Comparison of ENCODE assay signal across 16 mouse cellular contexts in the genomic region with DNA sequence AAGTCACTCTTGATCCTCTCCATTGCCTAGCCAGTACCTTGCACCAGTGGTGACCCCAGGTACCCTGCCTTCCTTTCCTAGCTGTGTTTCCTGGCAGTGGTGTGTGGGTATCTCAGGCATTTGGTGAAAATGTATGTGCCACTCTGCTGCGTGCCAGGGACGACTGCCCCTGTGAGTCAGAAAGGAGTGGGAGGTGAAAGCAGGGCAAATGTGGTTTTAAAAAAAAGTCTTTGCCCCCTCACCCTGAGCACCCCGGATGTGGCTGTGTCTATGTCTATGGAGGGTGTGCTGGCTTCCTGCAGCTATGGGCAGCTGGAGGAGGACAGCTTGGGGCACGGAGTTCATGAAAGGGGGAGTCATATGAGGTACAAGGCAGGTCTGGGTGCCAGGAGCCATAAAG. TPM values are rescaled to one million over a fixed set of nuclear protein-coding genes. Genes with fewer than 3 reads are reported as not detected.
A peak's percentile ranks its signal among the peaks of the same experiment; 100 is the strongest.
DNase-seq lines count a peak whose midpoint lies in the region; ATAC-seq and TF ChIP-seq lines count a peak whose summit lies in the region.
"Had no signal": no experiment of that assay in that cellular context is flagged by ENCODE, and none has a peak within 500 bp of the region (broad histone marks: within the 10 kb centered on the region; RNA-seq: fewer than 3 reads in every experiment).

No protein-coding gene starts in this region.

- no peak overlapping the region for H3K4me2 ChIP-seq in heart, postnatal 0 days (ENCODE audit: low read depth, low read length)
- H3K4me2 ChIP-seq in midbrain, embryonic 16.5 days (ENCODE audit: low read length): no peak overlapping the region
- H3K4me2 ChIP-seq in liver, postnatal 0 days (ENCODE audit: low read depth, low read length): no peak overlapping the region
- H3K4me2 ChIP-seq in midbrain, postnatal 0 days (ENCODE audit: low read depth, low read length, poor library complexity, severe bottlenecking): no peak overlapping the region
- H3K4me2 ChIP-seq: heart, embryonic 13.5 days; limb, embryonic 15.5 days; midbrain, embryonic 15.5 days had no signal

- no peak overlapping the region for H3K9ac ChIP-seq in heart, postnatal 0 days (replicated peaks; ENCODE audit: low read depth, low read length)
- H3K9ac ChIP-seq in heart, adult 2 months (ENCODE audit: low read depth, low read length): no peak overlapping the region
- H3K9ac ChIP-seq in midbrain, embryonic 16.5 days (ENCODE audit: low read depth, low read length): no peak overlapping the region
- H3K9ac ChIP-seq in liver, postnatal 0 days (replicated peaks): no peak overlapping the region
- H3K9ac ChIP-seq in midbrain, postnatal 0 days (replicated peaks; ENCODE audit: low read length, poor library complexity, severe bottlenecking): no peak overlapping the region
- H3K9ac ChIP-seq: heart, embryonic 13.5 days; limb, embryonic 15.5 days; midbrain, embryonic 15.5 days had no signal

- no peak overlapping the region for H3K4me3 ChIP-seq in heart, postnatal 0 days (ENCODE audit: low read depth, low read length)
- H3K4me3 ChIP-seq in heart, adult 2 months: no peak overlapping the region
- no peak overlapping the region for H3K4me3 ChIP-seq in C2C12 (ENCODE audit: insufficient read depth, poor library complexity, severe bottlenecking)
- H3K4me3 ChIP-seq in midbrain, embryonic 16.5 days (ENCODE audit: low read depth, low read length): no peak overlapping the region
- H3K4me3 ChIP-seq in liver, postnatal 0 days (ENCODE audit: low read depth, low read length): no peak overlapping the region
- H3K4me3 ChIP-seq in midbrain, postnatal 0 days (ENCODE audit: low read depth, low read length): no peak overlapping the region
- H3K4me3 ChIP-seq: heart, embryonic 13.5 days; hindbrain, embryonic 10.5 days; limb, embryonic 15.5 days; midbrain, embryonic 15.5 days had no signal

- DNase-seq in heart, postnatal 0 days (ENCODE audit: low spot score): no peak
- DNase-seq in heart, adult 2 months: no peak
- DNase-seq in thymus, postnatal 0 days (ENCODE audit: low spot score): peak; percentile 90
- no peak for DNase-seq in liver, postnatal 0 days
- no peak for DNase-seq in midbrain, postnatal 0 days (ENCODE audit: low spot score)
- DNase-seq: cerebellum, postnatal 25 days; lung, adult 18-20 months; lung, postnatal 4 days had no signal

- no peak for ATAC-seq in heart, postnatal 0 days (ENCODE audit: insufficient read depth, low read depth)
- peak; percentile 44 for ATAC-seq in megakaryocyte, adult 5-6 weeks (ENCODE audit: poor library complexity, severe bottlenecking)
- ATAC-seq in midbrain, embryonic 16.5 days: no peak
- no peak for ATAC-seq in liver, postnatal 0 days
- ATAC-seq in midbrain, postnatal 0 days (ENCODE audit: low FRiP score): no peak
- ATAC-seq: intestine, embryonic 16.5 days; midbrain, embryonic 15.5 days had no signal

- TF ChIP-seq POLR2A in heart, adult 2 months (IDR thresholded peaks at IDR 0.05; ENCODE audit: insufficient read depth, low read depth, low read length): no peak

- no peak for TF ChIP-seq CTCF in heart, postnatal 0 days (IDR thresholded peaks at IDR 0.05; ENCODE audit: low read depth)
- no peak for TF ChIP-seq CTCF in heart, adult 2 months (IDR thresholded peaks at IDR 0.05)
- TF ChIP-seq CTCF in C2C12 (IDR thresholded peaks at IDR 0.05; ENCODE audit: control insufficient read depth, insufficient read depth, insufficient read length): no peak
- no peak for TF ChIP-seq CTCF in liver, postnatal 0 days (IDR thresholded peaks at IDR 0.05; ENCODE audit: low read depth)
- no peak for TF ChIP-seq CTCF in midbrain, postnatal 0 days (IDR thresholded peaks at IDR 0.05)

- intact Hi-C loops in heart, adult 2 months (cut with DNase I): no loop called here

- peak overlapping the region; percentile 15; the same call in 1 of the 2 replicates for H3K27ac ChIP-seq in heart, postnatal 0 days (ENCODE audit: low read depth)
- H3K27ac ChIP-seq in heart, adult 2 months: no peak overlapping the region
- no peak overlapping the region for H3K27ac ChIP-seq in midbrain, embryonic 16.5 days (ENCODE audit: low read length)
- no peak overlapping the region for H3K27ac ChIP-seq in liver, postnatal 0 days (ENCODE audit: low read depth)
- no peak overlapping the region for H3K27ac ChIP-seq in midbrain, postnatal 0 days (ENCODE audit: low read depth, low read length)
- H3K27ac ChIP-seq: heart, embryonic 13.5 days; hindbrain, embryonic 10.5 days; limb, embryonic 15.5 days; midbrain, embryonic 15.5 days had no signal

- 85% methylated on average over 4 of the region's 4 CpGs for WGBS in heart, postnatal 0 days
- WGBS in heart, adult 2 months: 66% methylated on average over 4 of the region's 4 CpGs
- 76% methylated on average over 4 of the region's 4 CpGs for WGBS in midbrain, embryonic 16.5 days
- 48% methylated on average over 4 of the region's 4 CpGs for WGBS in liver, postnatal 0 days (ENCODE audit: insufficient replicate concordance)
- 86% methylated on average over 4 of the region's 4 CpGs for WGBS in midbrain, postnatal 0 days

- H3K4me1 ChIP-seq in heart, postnatal 0 days (ENCODE audit: control insufficient read depth, insufficient read depth): no peaks in the 10 kb centered on the region
- no peaks in the 10 kb centered on the region for H3K4me1 ChIP-seq in heart, adult 2 months (ENCODE audit: control insufficient read depth, insufficient read depth, low read length)
- H3K4me1 ChIP-seq in midbrain, embryonic 16.5 days (ENCODE audit: control insufficient read depth, insufficient read depth, low read length): no peaks in the 10 kb centered on the region
- peaks cover 14% of the 10 kb centered on the region; the same call in 1 of the 2 replicates for H3K4me1 ChIP-seq in liver, postnatal 0 days (ENCODE audit: insufficient read depth)
- no peaks in the 10 kb centered on the region for H3K4me1 ChIP-seq in midbrain, postnatal 0 days (ENCODE audit: insufficient read depth, low read length)
- H3K4me1 ChIP-seq: limb, embryonic 15.5 days; midbrain, embryonic 15.5 days had no signal

- no peaks in the 10 kb centered on the region; the same call in 1 of the 2 replicates for H3K36me3 ChIP-seq in heart, postnatal 0 days (replicated peaks; ENCODE audit: control insufficient read depth, insufficient read depth, low read length)
- H3K36me3 ChIP-seq in heart, adult 2 months (ENCODE audit: control insufficient read depth, insufficient read depth, low read length): no peaks in the 10 kb centered on the region
- H3K36me3 ChIP-seq in C2C12 (ENCODE audit: control insufficient read depth, insufficient read depth): no peaks in the 10 kb centered on the region
- H3K36me3 ChIP-seq in midbrain, embryonic 16.5 days (ENCODE audit: control insufficient read depth, insufficient read depth, low read length): no peaks in the 10 kb centered on the region
- H3K36me3 ChIP-seq in liver, postnatal 0 days (replicated peaks; ENCODE audit: insufficient read depth, low read length): 0 out of 2 replicates have a peak, but pooled peaks cover 2% of the 10 kb centered on the region
- H3K36me3 ChIP-seq in midbrain, postnatal 0 days (ENCODE audit: insufficient read depth, low read length): no peaks in the 10 kb centered on the region
- H3K36me3 ChIP-seq: heart, embryonic 13.5 days; hindbrain, embryonic 10.5 days; limb, embryonic 15.5 days; midbrain, embryonic 15.5 days had no signal

- no peaks in the 10 kb centered on the region for H3K27me3 ChIP-seq in heart, postnatal 0 days (ENCODE audit: control insufficient read depth, insufficient read depth, low read length)
- no peaks in the 10 kb centered on the region for H3K27me3 ChIP-seq in heart, adult 2 months (ENCODE audit: control insufficient read depth, insufficient read depth, low read length)
- H3K27me3 ChIP-seq in C2C12 (ENCODE audit: control insufficient read depth, insufficient read depth, insufficient read length): no peaks in the 10 kb centered on the region
- H3K27me3 ChIP-seq in midbrain, embryonic 16.5 days (ENCODE audit: control insufficient read depth, insufficient read depth, low read depth, low read length): no peaks in the 10 kb centered on the region
- no peaks in the 10 kb centered on the region for H3K27me3 ChIP-seq in liver, postnatal 0 days (ENCODE audit: insufficient read depth, low read length)
- no peaks in the 10 kb centered on the region for H3K27me3 ChIP-seq in midbrain, postnatal 0 days (ENCODE audit: insufficient read depth, low read length)
- H3K27me3 ChIP-seq: heart, embryonic 13.5 days; limb, embryonic 15.5 days; midbrain, embryonic 15.5 days had no signal

- H3K79me3 ChIP-seq in C2C12 (ENCODE audit: low read depth): no peaks in the 10 kb centered on the region

- H3ac ChIP-seq in C2C12 (ENCODE audit: control insufficient read depth, insufficient read length, low read depth): no peak overlapping the region

- no peaks in the 10 kb centered on the region for H3K79me2 ChIP-seq in heart, adult 2 months (replicated peaks; ENCODE audit: control insufficient read depth, insufficient read depth, low read length)
- no peaks in the 10 kb centered on the region for H3K79me2 ChIP-seq in C2C12 (ENCODE audit: control insufficient read depth, insufficient read depth)

- TF ChIP-seq EP300 in heart, postnatal 0 days (IDR thresholded peaks at IDR 0.05; ENCODE audit: low read depth): no peak
- no peak for TF ChIP-seq EP300 in heart, adult 2 months (IDR thresholded peaks at IDR 0.05; ENCODE audit: insufficient read depth, low read depth, low read length)
- no peak for TF ChIP-seq EP300 in liver, postnatal 0 days (IDR thresholded peaks at IDR 0.05; ENCODE audit: low read depth)

- no peaks in the 10 kb centered on the region for H3K9me3 ChIP-seq in heart, postnatal 0 days (replicated peaks; ENCODE audit: control insufficient read depth, low read length)
- no peaks in the 10 kb centered on the region for H3K9me3 ChIP-seq in midbrain, embryonic 16.5 days (replicated peaks; ENCODE audit: control insufficient read depth, low read length, poor library complexity, severe bottlenecking)
- H3K9me3 ChIP-seq in liver, postnatal 0 days (ENCODE audit: low read length): no peaks in the 10 kb centered on the region
- no peaks in the 10 kb centered on the region for H3K9me3 ChIP-seq in midbrain, postnatal 0 days (ENCODE audit: low read length)
- H3K9me3 ChIP-seq: heart, embryonic 13.5 days; hindbrain, embryonic 10.5 days; limb, embryonic 15.5 days; midbrain, embryonic 15.5 days had no signal

RNA-seq across cellular contexts. Expression of gene Ramp1, which starts 13.6 kb away (rescaled TPM):
- total RNA-seq in heart, postnatal 0 days (2014; rRNA removed; ENCODE audit: low replicate concordance): 46.7 and 59.5 TPM in 2 replicates
- polyA plus RNA-seq in heart, postnatal 0 days (2015; fragmentation: Nextera tagmentation; extraction: Ambion mirVana): 62.4 and 65.5 TPM in 2 replicates
- 1 to 10 TPM; 4.5 to 5.8 TPM for total RNA-seq in heart, adult 2 months (2021)
- 9.2 and 20.2 TPM in 2 replicates for polyA plus RNA-seq in heart, adult 2 months (2012; rRNA removed)
- polyA plus RNA-seq in C2C12 (2012; fragmentation: generic; extraction: Trizol): 2.1 TPM
- total RNA-seq in megakaryocyte, adult 5-6 weeks (2015): 71.1 and 79.5 TPM in 2 replicates
- 75.2 and 81.4 TPM in 2 replicates for total RNA-seq in megakaryocyte, adult 5-6 weeks (2017)
- polyA plus RNA-seq in thymus, postnatal 0 days (2015; fragmentation: Nextera tagmentation; extraction: Ambion mirVana): 156 and 158 TPM in 2 replicates
- 6.7 and 14.0 TPM in 2 replicates for polyA plus RNA-seq in midbrain, embryonic 16.5 days (2015; fragmentation: Nextera tagmentation; extraction: Ambion mirVana)
- 9.6 and 10.6 TPM in 2 replicates for polyA plus RNA-seq in liver, postnatal 0 days (2015; fragmentation: Nextera tagmentation; extraction: Ambion mirVana)
- total RNA-seq in midbrain, postnatal 0 days (2014; rRNA removed): 16.1 and 22.4 TPM in 2 replicates
- polyA plus RNA-seq in midbrain, postnatal 0 days (2015; fragmentation: Nextera tagmentation; extraction: Ambion mirVana): 29.4 and 29.8 TPM in 2 replicates

RNA-seq across cellular contexts. Expression of gene Rbm44, which starts 48.4 kb away (rescaled TPM):
- total RNA-seq in heart, postnatal 0 days (2014; rRNA removed; ENCODE audit: low replicate concordance): 0.04 and 4.4 TPM in 2 replicates
- 0.71 and 0.97 TPM in 2 replicates for polyA plus RNA-seq in heart, postnatal 0 days (2015; fragmentation: Nextera tagmentation; extraction: Ambion mirVana)
- not detected for total RNA-seq in heart, adult 2 months (2021)
- polyA plus RNA-seq in heart, adult 2 months (2012; rRNA removed): not detected in 2 replicates
- not detected for polyA plus RNA-seq in C2C12 (2012; fragmentation: generic; extraction: Trizol)
- 4.9 and 8.7 TPM in 2 replicates for total RNA-seq in megakaryocyte, adult 5-6 weeks (2015)
- 4.0 and 10.6 TPM in 2 replicates for total RNA-seq in megakaryocyte, adult 5-6 weeks (2017)
- polyA plus RNA-seq in thymus, postnatal 0 days (2015; fragmentation: Nextera tagmentation; extraction: Ambion mirVana): 1.4 and 2.1 TPM in 2 replicates
- 0.24 and 0.48 TPM in 2 replicates for polyA plus RNA-seq in midbrain, embryonic 16.5 days (2015; fragmentation: Nextera tagmentation; extraction: Ambion mirVana)
- 0.32 and 0.87 TPM in 2 replicates for polyA plus RNA-seq in liver, postnatal 0 days (2015; fragmentation: Nextera tagmentation; extraction: Ambion mirVana)
- 0.19 TPM in 1 of 2 replicates, not detected in the other for total RNA-seq in midbrain, postnatal 0 days (2014; rRNA removed)
- polyA plus RNA-seq in midbrain, postnatal 0 days (2015; fragmentation: Nextera tagmentation; extraction: Ambion mirVana): 0.11 and 0.48 TPM in 2 replicates

RNA-seq across cellular contexts. Expression of gene Ube2f, which starts 56.9 kb away (rescaled TPM):
- 23.5 and 69.6 TPM in 2 replicates for total RNA-seq in heart, postnatal 0 days (2014; rRNA removed; ENCODE audit: low replicate concordance)
- 77.9 and 79.3 TPM in 2 replicates for polyA plus RNA-seq in heart, postnatal 0 days (2015; fragmentation: Nextera tagmentation; extraction: Ambion mirVana)
- 10 to 100 TPM; 43.1 to 48.1 TPM for total RNA-seq in heart, adult 2 months (2021)
- 39.4 and 62.5 TPM in 2 replicates for polyA plus RNA-seq in heart, adult 2 months (2012; rRNA removed)
- polyA plus RNA-seq in C2C12 (2012; fragmentation: generic; extraction: Trizol): 71.0 TPM
- 94.5 and 117 TPM in 2 replicates for total RNA-seq in megakaryocyte, adult 5-6 weeks (2015)
- total RNA-seq in megakaryocyte, adult 5-6 weeks (2017): 59.1 and 63.1 TPM in 2 replicates
- 87.2 and 88.5 TPM in 2 replicates for polyA plus RNA-seq in thymus, postnatal 0 days (2015; fragmentation: Nextera tagmentation; extraction: Ambion mirVana)
- 57.0 and 59.6 TPM in 2 replicates for polyA plus RNA-seq in midbrain, embryonic 16.5 days (2015; fragmentation: Nextera tagmentation; extraction: Ambion mirVana)
- polyA plus RNA-seq in liver, postnatal 0 days (2015; fragmentation: Nextera tagmentation; extraction: Ambion mirVana): 49.1 and 53.0 TPM in 2 replicates
- 34.3 and 42.5 TPM in 2 replicates for total RNA-seq in midbrain, postnatal 0 days (2014; rRNA removed)
- 41.2 and 44.8 TPM in 2 replicates for polyA plus RNA-seq in midbrain, postnatal 0 days (2015; fragmentation: Nextera tagmentation; extraction: Ambion mirVana)
